Mouse (Mus musculus): ENCODE measurements at regions not wholly inside any gene's neighbourhood (a gene's known extent, or its start where the extent isn't known, plus 50 kb on each side); places are given as distances from the start of the nearest gene placed in this dataset.
"Not testable (repeated sequence)": the region's sequence is repeated elsewhere in the genome, so short reads cannot be mapped to it uniquely, and the experiment has no call there.

- DNase-seq = not testable (repeated sequence)
Measured at GRCm38 (mm10) chr11:12913401-12913800, 448.6 kb upstream of the Cobl start.

- DNase-seq = no peak
Measured at GRCm38 (mm10) chr11:12873712-12874111, 409.0 kb upstream of the Cobl start.

DNA sequence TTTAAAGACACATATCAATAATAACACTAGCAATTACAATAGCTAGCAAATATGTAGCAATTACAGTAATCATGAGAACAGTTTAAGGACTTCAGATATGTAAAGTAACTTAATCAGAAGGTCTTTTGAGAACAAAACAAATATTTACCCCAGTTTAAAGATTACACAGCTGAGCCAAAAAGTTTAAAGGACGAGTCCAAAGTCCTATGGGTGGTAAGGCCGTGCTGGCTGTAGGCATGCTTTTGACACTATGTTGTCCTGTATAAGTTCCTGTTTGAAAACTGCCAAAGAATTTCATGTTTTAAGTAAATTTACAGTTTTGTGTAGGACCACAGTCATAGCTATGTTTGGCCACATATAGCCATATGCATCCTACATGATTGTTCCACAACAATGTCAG, 408.0 kb upstream of the Cobl start:
- DNase-seq = no peak

DNA sequence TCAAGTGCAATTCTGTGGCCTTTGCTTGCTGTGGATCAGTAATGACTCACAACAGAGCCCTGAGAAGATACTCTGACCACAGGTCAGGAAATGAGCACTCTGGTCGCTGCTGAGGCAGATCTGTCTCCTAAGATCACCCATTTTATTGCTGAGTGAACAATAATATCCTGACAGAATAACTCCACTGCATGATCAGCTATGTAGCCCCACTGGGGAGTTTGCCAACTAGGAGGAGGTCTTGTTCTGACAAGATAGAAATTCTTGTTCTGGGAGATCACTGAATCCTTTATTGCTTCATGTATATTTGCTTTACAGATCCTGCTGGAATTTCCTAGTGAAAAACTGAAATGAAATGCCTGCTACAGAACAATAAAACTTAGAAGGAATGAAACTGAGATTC, 407.6 kb upstream of the Cobl start:
- no peak for DNase-seq

- no peak for DNase-seq
Measured at GRCm38 (mm10) chr11:12867541-12867940, 402.8 kb upstream of the Cobl start.

DNA sequence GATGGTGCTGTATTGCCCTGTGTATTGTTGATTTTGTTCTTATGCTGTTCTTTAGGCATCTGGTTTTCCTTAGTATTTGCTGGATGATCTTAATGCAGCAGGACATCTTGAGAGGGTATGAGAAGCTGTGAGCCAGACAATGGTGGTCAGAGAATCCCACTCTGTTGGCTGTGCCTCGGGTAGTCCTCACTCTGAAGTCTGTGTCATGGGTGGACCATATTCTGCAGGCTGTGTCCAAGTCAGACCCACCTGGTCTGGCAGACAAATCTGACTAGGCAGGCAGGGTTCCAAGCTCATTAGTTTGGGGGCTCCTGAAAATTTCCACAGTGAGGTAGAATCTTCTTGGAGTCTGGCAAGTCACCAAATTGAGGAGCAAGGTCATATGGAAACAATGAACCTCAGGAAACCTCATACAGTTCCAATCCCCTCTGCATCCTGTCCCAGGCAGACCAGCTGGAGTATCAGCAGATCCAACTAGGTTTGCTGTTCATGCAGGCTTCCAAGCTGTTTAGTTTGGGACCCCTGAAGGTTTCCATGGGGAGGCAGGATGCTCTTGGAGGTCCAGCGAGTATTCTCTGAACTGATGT, 400.4 kb upstream of the Cobl start:
- DNase-seq = no peak

- no peak for DNase-seq
Measured at GRCm38 (mm10) chr11:12859344-12859930, 394.7 kb upstream of the Cobl start.

DNA sequence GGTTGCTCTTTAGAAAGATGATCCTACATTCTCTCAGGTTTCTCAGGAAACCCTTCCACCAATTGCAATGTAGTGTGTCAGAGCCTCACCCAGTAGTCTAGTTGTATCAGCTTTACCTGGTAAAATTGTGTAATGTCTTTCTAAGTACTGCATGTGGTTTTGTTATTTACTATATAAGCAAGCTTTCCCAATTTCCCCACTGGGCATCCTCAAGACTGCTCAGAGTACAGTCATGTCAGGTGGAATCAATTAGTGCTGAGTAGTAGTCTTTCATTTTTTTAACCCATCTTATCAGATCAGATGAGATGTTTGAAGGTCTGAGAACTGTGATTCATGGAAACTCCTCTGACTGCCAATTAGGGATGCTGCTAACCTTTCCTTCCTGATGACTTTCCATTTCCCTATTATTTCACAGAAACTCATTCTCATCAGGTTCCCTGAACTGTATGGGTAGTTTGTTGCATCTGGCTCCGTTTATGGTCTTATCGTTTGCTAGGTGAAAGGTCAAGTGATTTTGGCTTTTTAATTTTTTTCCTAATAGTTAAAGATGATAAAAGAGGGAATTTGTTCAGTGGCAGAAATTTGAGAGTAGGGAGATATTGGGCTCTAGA, 393.6 kb upstream of the Cobl start:
- DNase-seq = no peak

DNA sequence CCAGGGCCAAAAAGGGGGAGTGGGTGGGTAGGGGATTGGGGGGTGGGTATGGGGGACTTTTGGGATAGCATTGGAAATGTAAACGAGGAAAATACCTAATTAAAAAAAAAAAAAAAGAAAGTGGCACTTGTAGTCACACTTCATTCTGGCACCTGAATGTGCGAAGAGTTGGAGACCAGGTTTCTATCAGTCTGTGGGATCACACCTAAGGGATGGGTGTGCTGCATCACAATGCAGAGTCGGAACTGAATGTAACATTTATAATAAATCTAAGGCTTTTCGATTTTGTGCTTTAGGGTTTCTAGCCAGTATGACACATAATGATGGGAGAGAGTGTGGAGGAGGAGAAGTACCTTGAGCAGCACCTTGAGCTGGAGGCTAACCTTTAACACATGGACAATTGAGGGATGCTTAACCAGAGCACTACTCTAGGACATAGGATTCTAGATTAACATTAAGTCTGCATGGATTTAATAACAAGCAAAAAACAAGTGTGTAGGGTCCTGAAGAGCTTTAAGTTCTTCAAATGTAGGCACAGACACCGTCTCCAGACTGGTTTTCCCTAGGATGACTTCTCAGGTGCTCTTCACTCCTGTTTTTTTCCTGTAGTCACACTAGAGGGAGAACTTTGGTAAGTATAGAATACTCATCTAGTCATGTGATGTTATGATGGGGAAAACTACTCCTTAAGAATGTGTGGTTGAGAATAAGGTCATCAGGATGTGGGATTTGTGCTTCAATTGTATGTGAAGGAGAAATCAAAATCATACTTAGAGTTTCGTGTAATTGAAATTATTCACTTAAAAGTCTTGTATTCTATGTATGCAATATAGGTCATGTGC, 392.8 kb upstream of the Cobl start:
- DNase-seq = no peak

- no peak for DNase-seq
Measured at GRCm38 (mm10) chr11:12847793-12848192, 383.0 kb upstream of the Cobl start.

DNA sequence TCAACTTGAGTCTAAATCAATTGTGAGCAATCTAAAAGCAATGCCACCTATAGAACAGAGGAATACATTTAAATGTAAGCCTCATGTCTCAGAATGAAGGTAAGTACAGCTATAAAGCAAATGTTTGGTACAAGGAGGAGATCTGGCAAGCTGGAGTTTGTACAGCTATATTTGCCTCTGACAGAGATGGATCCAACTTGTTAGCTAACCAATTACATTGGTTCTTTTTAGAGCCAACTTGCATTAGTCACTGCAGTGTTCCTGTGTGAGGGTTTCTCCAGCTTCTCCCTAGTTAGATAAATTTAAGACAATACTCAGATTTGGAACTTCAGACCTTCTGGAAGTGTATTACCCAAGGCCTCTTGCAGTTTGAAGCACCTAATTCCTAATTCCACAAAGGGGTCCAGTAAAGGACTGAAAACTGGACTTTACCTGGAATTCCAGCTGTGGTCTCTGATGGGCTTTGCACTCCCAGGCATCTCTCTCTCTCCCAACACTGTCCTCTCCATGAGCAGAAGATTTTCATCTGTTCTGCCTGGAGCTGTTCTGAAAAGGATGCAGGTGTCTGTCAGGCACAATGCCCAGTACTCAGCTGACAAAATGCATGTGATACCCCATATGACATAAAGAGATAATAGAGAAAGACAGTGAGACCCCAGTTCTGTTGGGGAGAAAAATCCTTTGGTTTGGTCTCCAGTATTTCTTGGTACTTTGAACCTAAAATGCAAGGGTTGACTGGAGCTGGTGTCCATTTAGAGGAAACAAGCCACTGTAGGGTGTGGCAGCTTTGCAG, 379.1 kb upstream of the Cobl start:
- DNase-seq = no peak

DNA sequence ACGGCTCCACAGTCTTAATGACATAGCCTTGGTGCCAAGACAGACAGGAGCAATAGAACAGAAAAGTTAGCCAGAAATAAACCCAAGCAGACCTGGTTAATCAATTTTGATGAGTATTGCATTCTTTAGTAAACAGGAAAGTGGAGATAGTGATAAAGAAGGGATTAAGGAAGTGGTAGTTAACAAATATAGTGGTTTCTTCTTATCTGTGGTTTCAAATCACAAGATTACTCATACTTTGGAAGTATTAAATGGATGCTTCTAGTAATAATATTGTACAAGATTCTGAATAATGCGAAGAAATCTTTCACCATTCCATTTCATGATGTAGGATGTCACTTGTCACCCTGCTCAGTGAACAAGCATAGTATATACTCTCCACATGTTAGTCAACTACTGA, 376.6 kb upstream of the Cobl start:
- no peak for DNase-seq

GRCm38 (mm10) chr11:12837920-12838319, 373.2 kb upstream of the Cobl start:
- no peak for DNase-seq

DNA sequence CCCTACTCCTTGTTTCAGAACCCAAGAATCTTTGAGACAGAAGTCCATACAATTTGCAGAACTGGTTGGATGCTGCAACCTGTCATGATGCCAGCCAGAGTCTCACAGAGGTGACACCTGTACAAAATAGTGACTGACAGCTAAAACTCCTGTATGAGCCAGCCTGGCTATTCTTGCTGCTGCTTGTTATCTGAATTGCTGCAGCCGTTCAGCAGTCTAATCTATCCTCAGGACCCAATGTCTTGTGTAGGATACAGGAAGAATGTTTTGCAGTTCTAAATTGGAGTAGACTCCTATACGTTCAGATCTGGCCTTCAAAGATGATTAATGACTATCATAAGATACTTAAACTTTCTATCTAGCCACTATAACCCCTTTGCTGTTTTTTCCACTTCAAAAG, 372.6 kb upstream of the Cobl start:
- no peak for DNase-seq

GRCm38 (mm10) chr11:12836387-12836786, 371.6 kb upstream of the Cobl start:
- no peak for DNase-seq

- no peak for DNase-seq
Measured at GRCm38 (mm10) chr11:12812021-12812420, 347.3 kb upstream of the Cobl start.

- peak; percentile 73 for DNase-seq
Measured at GRCm38 (mm10) chr11:12810949-12811881, 346.5 kb upstream of the Cobl start.

All from retina, postnatal 1 day (tissue).